Mouse (Mus musculus): ENCODE data around the gene Rab27a. TPM values are rescaled to one million over a fixed set of nuclear protein-coding genes. Genes with fewer than 3 reads are reported as not detected.

The Rab27a gene
- 8.6 and 8.8 TPM in 2 replicates for polyA plus RNA-seq (2015; fragmentation: Nextera tagmentation; extraction: Ambion mirVana)

- H3K27ac ChIP-seq, result no peak within 1 kb of the TSS
- peak within 1 kb of the TSS; percentile 74 for H3K9ac ChIP-seq
- WGBS, result under 1% methylated on average over 41 of the region's 41 CpGs
- H3K4me1 ChIP-seq, result peaks cover 24% of the 10 kb centered on the region
- peak within 1 kb of the TSS; percentile 91 for H3K4me2 ChIP-seq (replicated peaks)
- no peaks in the 10 kb centered on the region for H3K27me3 ChIP-seq
- H3K9me3 ChIP-seq, result no peaks in the 10 kb centered on the region
- no peaks in the 10 kb centered on the region for H3K36me3 ChIP-seq
- ATAC-seq (ENCODE audit: low FRiP score, low read depth), result peak; percentile 51; the same call in 1 of the 2 replicates
- H3K4me3 ChIP-seq, result peak within 1 kb of the TSS; percentile 59
These were observed at the start of gene Rab27a for GRCm38 (mm10) chr9:73044146-73045079. TSS of gene Rab27a (plus strand) at chr9:73044854.

GRCm38 (mm10) chr9:72996167-72996566 lies 48.5 kb upstream of the Rab27a start:
- no peaks in the 10 kb centered on the region for H3K27me3 ChIP-seq
- no peak overlapping the region for H3K27ac ChIP-seq
- H3K4me2 ChIP-seq (replicated peaks), result no peak overlapping the region
- no peaks in the 10 kb centered on the region for H3K4me1 ChIP-seq
- no peak overlapping the region for H3K4me3 ChIP-seq
- ATAC-seq (ENCODE audit: low FRiP score, low read depth), result no peak
- no peaks in the 10 kb centered on the region for H3K36me3 ChIP-seq
- no peak overlapping the region for H3K9ac ChIP-seq
- no peaks in the 10 kb centered on the region for H3K9me3 ChIP-seq

- no peaks in the 10 kb centered on the region for H3K4me1 ChIP-seq
- no peaks in the 10 kb centered on the region for H3K36me3 ChIP-seq
- H3K9me3 ChIP-seq, result no peaks in the 10 kb centered on the region
- no peak overlapping the region for H3K27ac ChIP-seq
- H3K4me3 ChIP-seq, result no peak overlapping the region
- H3K27me3 ChIP-seq, result no peaks in the 10 kb centered on the region
- H3K4me2 ChIP-seq (replicated peaks), result no peak overlapping the region
- no peak overlapping the region for H3K9ac ChIP-seq
- WGBS, result 36% methylated on average over 7 of the region's 7 CpGs
- ATAC-seq (ENCODE audit: low FRiP score, low read depth), result no peak
These were observed 47.8 kb upstream of the Rab27a start for GRCm38 (mm10) chr9:72996806-72997205.

GRCm38 (mm10) chr9:73000487-73000886 lies 44.2 kb upstream of the Rab27a start:
- no peak overlapping the region for H3K9ac ChIP-seq
- H3K4me2 ChIP-seq (replicated peaks), result no peak overlapping the region
- 74% methylated on average over 2 of the region's 2 CpGs for whole genome bisulfite sequencing
- H3K4me1 ChIP-seq, result no peaks in the 10 kb centered on the region
- H3K27me3 ChIP-seq, result no peaks in the 10 kb centered on the region
- no peaks in the 10 kb centered on the region for H3K9me3 ChIP-seq
- no peak overlapping the region for H3K4me3 ChIP-seq
- ATAC-seq (ENCODE audit: low FRiP score, low read depth), result no peak
- no peak overlapping the region for H3K27ac ChIP-seq
- H3K36me3 ChIP-seq, result no peaks in the 10 kb centered on the region; the same call in none of the 2 replicates

- Histone ChIP-seq H3K36me3 (peaks cover 8% of the 10 kb centered on the region), H3K9me3 (no peaks in the 10 kb centered on the region), H3K27ac (no peak overlapping the region), H3K4me2 (replicated peaks) (no peak overlapping the region), H3K4me3 (no peak overlapping the region), H3K9ac (no peak overlapping the region), H3K4me1 (no peaks in the 10 kb centered on the region), H3K27me3 (no peaks in the 10 kb centered on the region)
- no peak for ATAC-seq (ENCODE audit: low FRiP score, low read depth)
- WGBS, result 85% methylated on average over 13 of the region's 13 CpGs
These were observed 43.2 kb upstream of the Rab27a start for GRCm38 (mm10) chr9:73001314-73002011.

- no peak overlapping the region for H3K27ac ChIP-seq
- H3K9ac ChIP-seq, result no peak overlapping the region
- H3K9me3 ChIP-seq, result no peaks in the 10 kb centered on the region
- no peak overlapping the region for H3K4me2 ChIP-seq (replicated peaks)
- H3K36me3 ChIP-seq, result peaks cover 8% of the 10 kb centered on the region
- ATAC-seq (ENCODE audit: low FRiP score, low read depth), result no peak
- WGBS, result 59% methylated on average over 3 of the region's 3 CpGs
- H3K27me3 ChIP-seq, result no peaks in the 10 kb centered on the region
- H3K4me3 ChIP-seq, result no peak overlapping the region
- no peaks in the 10 kb centered on the region for H3K4me1 ChIP-seq
These were observed 42.5 kb upstream of the Rab27a start for GRCm38 (mm10) chr9:73002177-73002576.

GRCm38 (mm10) chr9:73004076-73004475 lies 40.6 kb upstream of the Rab27a start:
- H3K9ac ChIP-seq, result no peak overlapping the region
- 87% methylated on average over 8 of the region's 8 CpGs for WGBS
- no peaks in the 10 kb centered on the region for H3K4me1 ChIP-seq
- no peak overlapping the region for H3K4me3 ChIP-seq
- peaks cover 8% of the 10 kb centered on the region for H3K36me3 ChIP-seq
- H3K9me3 ChIP-seq, result no peaks in the 10 kb centered on the region
- no peaks in the 10 kb centered on the region for H3K27me3 ChIP-seq
- ATAC-seq (ENCODE audit: low FRiP score, low read depth), result no peak
- H3K27ac ChIP-seq, result no peak overlapping the region
- H3K4me2 ChIP-seq (replicated peaks), result no peak overlapping the region

- Histone ChIP-seq H3K9me3 (no peaks in the 10 kb centered on the region), H3K4me3 (no peak overlapping the region), H3K4me2 (replicated peaks) (no peak overlapping the region), H3K9ac (no peak overlapping the region), H3K36me3 (peaks cover 8% of the 10 kb centered on the region), H3K27me3 (no peaks in the 10 kb centered on the region), H3K27ac (no peak overlapping the region), H3K4me1 (no peaks in the 10 kb centered on the region)
- ATAC-seq (ENCODE audit: low FRiP score, low read depth), result no peak
- WGBS, result 84% methylated on average over 6 of the region's 6 CpGs
These were observed 39.5 kb upstream of the Rab27a start for GRCm38 (mm10) chr9:73005106-73005505.

- H3K27me3 ChIP-seq, result no peaks in the 10 kb centered on the region
- no peaks in the 10 kb centered on the region for H3K4me1 ChIP-seq
- H3K4me3 ChIP-seq, result no peak overlapping the region
- ATAC-seq (ENCODE audit: low FRiP score, low read depth), result no peak
- 93% methylated on average over 3 of the region's 3 CpGs for WGBS
- H3K36me3 ChIP-seq, result peaks cover 11% of the 10 kb centered on the region
- H3K9ac ChIP-seq, result no peak overlapping the region
- H3K9me3 ChIP-seq, result no peaks in the 10 kb centered on the region
- H3K4me2 ChIP-seq (replicated peaks), result no peak overlapping the region
- no peak overlapping the region for H3K27ac ChIP-seq
These were observed 38.5 kb upstream of the Rab27a start for GRCm38 (mm10) chr9:73006175-73006574.

- H3K4me2 ChIP-seq (replicated peaks), result no peak overlapping the region
- H3K27me3 ChIP-seq, result no peaks in the 10 kb centered on the region
- WGBS, result 75% methylated on average over 3 of the region's 3 CpGs
- H3K27ac ChIP-seq, result no peak overlapping the region
- H3K9me3 ChIP-seq, result no peaks in the 10 kb centered on the region
- H3K9ac ChIP-seq, result no peak overlapping the region
- H3K4me1 ChIP-seq, result no peaks in the 10 kb centered on the region
- ATAC-seq (ENCODE audit: low FRiP score, low read depth), result no peak
- peaks cover 18% of the 10 kb centered on the region for H3K36me3 ChIP-seq
- H3K4me3 ChIP-seq, result no peak overlapping the region
These were observed 36.3 kb upstream of the Rab27a start for GRCm38 (mm10) chr9:73008384-73008783.

- ATAC-seq (ENCODE audit: low FRiP score, low read depth), result no peak
- no peaks in the 10 kb centered on the region for H3K27me3 ChIP-seq
- H3K36me3 ChIP-seq, result peaks cover 50% of the 10 kb centered on the region
- whole genome bisulfite sequencing, result 91% methylated on average over 4 of the region's 4 CpGs
- no peaks in the 10 kb centered on the region for H3K9me3 ChIP-seq
- no peak overlapping the region for H3K4me2 ChIP-seq (replicated peaks)
- H3K27ac ChIP-seq, result no peak overlapping the region
- H3K9ac ChIP-seq, result no peak overlapping the region
- no peaks in the 10 kb centered on the region for H3K4me1 ChIP-seq
- H3K4me3 ChIP-seq, result no peak overlapping the region
These were observed 32.0 kb upstream of the Rab27a start for GRCm38 (mm10) chr9:73012629-73013028.

GRCm38 (mm10) chr9:73014724-73015123 lies 29.9 kb upstream of the Rab27a start:
- Histone ChIP-seq H3K36me3 (peaks cover 71% of the 10 kb centered on the region), H3K9ac (no peak overlapping the region)

More at GRCm38 (mm10) chr9:73014724-73015123, 29.9 kb upstream of the Rab27a start:
- no peaks in the 10 kb centered on the region for H3K4me1 ChIP-seq
- no peak overlapping the region for H3K4me2 ChIP-seq (replicated peaks)
- ATAC-seq (ENCODE audit: low FRiP score, low read depth), result no peak
- no peak overlapping the region for H3K27ac ChIP-seq
- H3K9me3 ChIP-seq, result no peaks in the 10 kb centered on the region
- WGBS, result 68% methylated on average over 13 of the region's 13 CpGs
- no peak overlapping the region for H3K4me3 ChIP-seq
- H3K27me3 ChIP-seq, result no peaks in the 10 kb centered on the region
